Mouse (Mus musculus) myocyte (in vitro differentiated cells): Measurements from ENCODE around the gene Ugt1a1.

Experiments
- CEBPB ChIP-seq: IDR thresholded peaks from 2 replicates; pipeline ENCODE4 v1.6.1; 2011; ENCODE audit warnings: mild to moderate bottlenecking, moderate library complexity; ENCODE audit not compliant: poor library complexity, insufficient read depth, severe bottlenecking
- MAX ChIP-seq: IDR thresholded peaks from one replicate; pipeline ENCODE4 v1.6.1; 2011; ENCODE audit warnings: low read depth, mild to moderate bottlenecking, control low read depth
- POLR2A ChIP-seq: IDR thresholded peaks from one replicate; pipeline ENCODE4 v1.6.1; 2011; ENCODE audit warnings: low read depth, mild to moderate bottlenecking, control low read depth, moderate library complexity; ENCODE audit not compliant: insufficient read length
- SRF ChIP-seq: IDR thresholded peaks from one replicate; pipeline ENCODE4 v1.6.1; 2011; ENCODE audit warnings: low read depth; ENCODE audit not compliant: control insufficient read depth, insufficient read length

GRCm38 (mm10) chr1:88259643-88260024, 47.9 kb downstream of the Ugt1a1 start:
- TF ChIP-seq SRF (no peak), MAX (no peak), POLR2A (no peak), CEBPB (no peak)
